Mouse (Mus musculus): Measurements from ENCODE around the gene Scgb1b11.
"Not testable (repeated sequence)": the region's sequence is repeated elsewhere in the genome, so short reads cannot be mapped to it uniquely, and the experiment has no call there.

Scgb1b11 gene

GRCm38 (mm10) chr7:32222540-32222939 is at the start of gene Scgb1b11:
TSS of gene Scgb1b11 (plus strand) at chr7:32222840.
- DNase-seq: not testable (repeated sequence)

GRCm38 (mm10) chr7:32211045-32211444 is 11.6 kb upstream of the Scgb1b11 start, which contains the start of gene Scgb2b11:
TSS of gene Scgb2b11 (minus strand) at chr7:32211145.
- DNase-seq: not testable (repeated sequence)

Data from cerebellum, postnatal 10 days (tissue).